Mouse (Mus musculus): ENCODE data around the gene Pla2g3.
A peak's percentile ranks its signal among the peaks of the same experiment; 100 is the strongest.

Pla2g3 gene

DNA sequence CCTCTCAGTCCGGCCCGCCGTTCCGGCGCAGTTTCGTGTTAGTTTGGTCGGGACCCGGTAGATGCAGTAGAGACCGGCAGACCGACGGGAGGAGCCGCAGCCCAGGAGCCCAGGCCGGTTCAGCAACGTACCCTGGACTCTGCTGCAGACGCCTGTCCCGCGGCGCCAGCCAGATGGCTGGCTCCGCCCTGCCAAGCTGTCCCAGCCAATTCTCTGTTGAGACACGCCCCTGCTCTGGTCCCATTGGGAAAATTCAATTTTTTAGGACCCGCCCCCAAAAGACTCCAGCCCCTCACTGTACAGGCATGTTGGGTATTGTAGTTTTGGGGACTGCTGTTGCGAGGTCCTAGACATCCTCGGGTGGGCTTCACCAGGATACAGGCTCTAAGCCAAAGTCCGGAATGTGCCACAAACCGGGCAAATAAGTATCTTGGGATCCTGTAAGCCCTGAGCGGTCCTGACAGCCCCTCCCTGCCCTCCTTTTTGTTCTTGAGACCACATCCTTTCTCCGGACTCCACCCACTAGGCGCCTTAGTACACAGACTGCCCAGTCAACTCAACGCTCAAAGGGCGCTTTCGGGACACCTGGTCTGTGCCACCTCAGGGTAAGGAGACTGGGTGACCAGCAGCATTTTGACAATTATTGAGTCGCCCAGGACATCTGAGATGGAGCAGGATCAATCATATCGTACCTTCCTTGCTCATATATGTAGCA lies 51.2 kb downstream of the Pla2g3 start:
- DNase-seq: peak; percentile 81 to 87

DNA sequence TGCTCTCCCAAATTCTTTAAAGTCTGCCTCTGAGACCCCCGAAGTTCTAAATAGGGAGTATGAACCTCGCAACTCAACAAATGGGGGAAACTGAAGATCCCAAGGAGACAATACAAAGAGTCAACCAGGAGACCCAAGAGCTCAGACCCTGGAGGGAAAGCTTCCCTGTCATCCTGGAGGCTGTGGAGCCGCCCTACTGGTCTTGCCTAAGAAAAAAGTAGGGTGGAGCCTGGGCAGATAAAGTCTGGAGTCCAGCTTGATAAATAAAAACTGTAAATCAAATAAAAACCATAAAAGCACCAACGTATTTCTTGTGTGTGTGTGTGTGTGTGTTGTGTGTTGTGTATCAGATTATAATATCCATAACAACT lies 51.7 kb downstream of the Pla2g3 start:
- DNase-seq: no peak

DNA sequence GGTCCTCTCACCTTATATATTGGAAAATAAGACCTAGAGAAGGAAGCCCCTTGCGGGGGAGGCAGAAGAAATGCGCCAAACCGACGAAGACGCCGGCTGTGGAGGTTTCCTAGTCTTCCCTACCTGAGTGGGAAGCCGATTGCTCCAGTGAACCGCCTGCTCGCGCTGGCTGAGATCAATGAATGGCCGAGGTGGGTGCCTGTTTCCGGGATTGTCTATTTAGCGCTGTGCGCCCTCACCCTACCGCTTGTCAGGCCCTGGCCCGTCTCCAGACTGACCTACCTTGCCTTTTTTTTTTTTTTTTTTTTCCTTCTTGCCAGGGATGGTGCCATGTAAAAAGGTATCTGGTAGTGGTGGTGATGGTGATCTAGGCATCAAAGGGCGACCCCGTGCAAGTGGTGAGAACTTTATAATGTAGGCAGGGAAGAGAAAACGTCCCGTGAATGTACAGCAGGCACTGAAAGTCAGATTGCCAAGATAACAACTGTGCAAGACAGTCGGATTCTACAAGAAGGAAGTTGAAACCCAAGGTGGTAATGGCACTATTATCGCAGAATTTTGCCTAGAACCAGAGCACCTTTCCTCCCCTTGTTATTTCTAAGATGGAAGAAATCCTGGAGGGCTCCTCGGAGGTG lies 52.5 kb downstream of the Pla2g3 start, which contains the start of gene Smtn:
Gene Smtn (minus strand): TSS at position 162 of the 635 bp plus-strand sequence.
- no peak for DNase-seq

DNA sequence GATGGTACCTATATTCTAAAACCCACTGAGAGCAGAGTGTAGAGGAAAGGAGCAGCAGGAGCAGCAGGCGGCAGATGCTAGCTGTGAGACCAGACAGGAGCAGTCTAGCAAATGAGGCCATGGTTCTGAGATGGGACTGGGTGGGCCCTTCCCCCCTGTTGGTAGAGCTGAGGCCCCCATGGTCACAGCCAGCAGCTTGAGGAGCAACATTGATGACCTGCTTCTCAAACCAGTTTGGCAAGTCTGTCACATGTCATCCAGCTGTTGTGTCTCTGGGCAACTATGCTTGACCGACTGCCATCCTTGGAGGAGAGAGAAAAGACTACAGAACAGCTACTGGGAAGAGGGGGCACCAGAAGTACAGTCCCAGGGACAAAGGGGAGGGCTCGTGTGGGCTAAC lies 53.8 kb downstream of the Pla2g3 start:
- no peak for DNase-seq

DNA sequence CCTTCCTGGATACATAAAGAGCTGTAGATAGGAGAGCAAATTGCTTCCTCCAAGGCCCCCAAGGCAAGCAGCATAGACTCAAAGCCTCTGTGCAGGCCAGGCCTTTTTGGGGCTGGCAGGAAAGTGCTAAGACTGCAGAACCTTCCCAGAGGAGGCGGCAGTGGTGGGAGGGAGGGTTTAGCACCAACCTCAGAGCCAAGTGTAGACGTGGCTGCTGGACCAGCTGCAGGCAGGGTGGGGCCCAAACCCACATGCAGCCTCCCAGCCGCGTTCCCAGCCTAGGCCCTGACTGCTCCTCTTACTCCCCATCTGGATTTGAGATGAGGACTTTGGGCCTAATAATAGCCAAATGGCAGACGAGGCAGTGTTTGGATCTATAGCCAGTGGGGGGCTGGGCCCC lies 54.9 kb downstream of the Pla2g3 start:
- DNase-seq: no peak

DNA sequence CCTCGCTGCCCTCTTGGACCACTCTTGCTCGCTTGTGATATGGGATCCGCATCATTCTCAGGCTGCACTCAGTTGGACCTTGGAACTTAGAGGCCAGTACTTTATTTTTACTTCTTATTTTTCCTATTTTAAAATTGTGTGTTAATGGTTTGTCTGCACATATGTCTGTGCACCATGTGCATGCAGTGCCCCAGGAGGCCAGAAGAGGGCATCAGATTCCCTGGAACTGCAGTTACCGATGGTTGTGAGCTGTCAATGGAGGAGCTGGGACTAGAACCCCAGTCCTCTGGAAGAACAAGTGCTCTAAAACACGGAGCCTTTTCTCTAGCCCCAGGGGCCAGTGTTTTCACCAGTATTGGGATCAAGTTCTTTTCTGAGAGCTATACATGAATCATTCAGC lies 56.3 kb downstream of the Pla2g3 start:
- no peak for DNase-seq

DNA sequence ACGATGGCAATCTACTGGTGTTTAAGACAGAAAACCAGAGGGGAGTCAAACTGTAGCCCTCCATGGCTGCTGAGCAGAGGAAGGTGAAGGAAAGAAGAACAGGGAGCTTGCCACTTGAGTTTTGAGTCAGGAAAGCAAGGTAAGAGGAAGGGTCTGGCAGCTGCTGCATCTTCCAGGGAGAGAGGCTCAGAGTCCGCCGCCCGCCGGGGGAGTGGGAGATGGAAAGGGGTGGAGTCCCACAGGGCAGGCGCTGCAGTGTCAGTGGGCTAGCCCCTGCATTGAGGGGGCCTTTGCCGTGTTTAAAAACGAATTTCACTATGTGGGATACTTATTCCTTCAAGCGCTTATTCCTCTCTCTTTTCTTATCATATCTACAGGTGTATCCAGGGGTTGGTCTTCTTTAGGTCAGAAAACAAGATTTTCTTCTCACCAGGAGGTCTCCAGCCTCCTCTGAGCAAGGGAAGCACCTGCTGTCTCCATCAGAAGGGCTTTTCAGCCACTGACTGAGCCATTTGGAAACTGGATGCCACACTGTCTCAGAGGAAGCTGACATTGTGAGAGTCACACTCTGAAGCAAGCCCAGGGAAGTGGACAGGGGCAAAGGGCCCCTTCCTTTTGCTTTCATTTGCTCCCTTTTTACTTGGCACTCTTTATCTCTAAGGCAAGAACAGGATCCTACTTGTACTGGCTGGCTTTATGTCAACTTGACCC lies 57.6 kb downstream of the Pla2g3 start:
- no peak for DNase-seq

DNA sequence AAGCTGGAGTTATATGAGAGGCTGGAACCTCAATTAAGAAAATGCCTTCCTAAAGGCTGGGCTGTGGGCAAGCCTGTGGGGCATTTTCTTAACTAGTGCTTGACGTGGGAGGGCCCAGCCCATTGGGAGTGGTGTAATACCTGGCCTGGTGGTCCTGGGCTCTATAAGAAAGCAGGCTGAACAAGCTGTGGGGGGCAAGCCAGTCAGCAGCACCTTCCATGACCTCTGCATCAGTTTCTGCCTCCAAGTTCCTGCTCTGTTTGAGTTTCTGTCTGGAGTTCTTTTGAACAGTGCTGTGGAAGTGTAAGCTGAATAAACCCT lies 58.1 kb downstream of the Pla2g3 start:
- no peak for DNase-seq

DNA sequence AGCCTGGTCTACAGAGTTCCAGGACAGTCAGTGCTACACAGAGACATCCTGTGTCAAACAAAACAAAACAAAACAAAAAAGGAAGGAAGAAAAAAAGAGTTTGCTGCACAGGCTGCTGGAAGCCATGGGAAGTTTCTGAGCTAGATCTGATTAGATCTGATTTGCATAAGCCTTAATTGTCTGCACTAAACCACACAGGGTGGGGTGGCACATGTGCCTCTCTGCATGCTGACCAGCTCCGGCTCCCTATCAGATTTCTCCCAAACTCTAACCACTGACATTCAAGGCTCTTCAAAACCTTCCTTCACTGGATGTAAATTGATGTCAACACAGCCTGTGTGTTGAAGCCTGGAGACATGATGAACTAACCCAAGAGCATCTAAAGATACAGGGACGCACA lies 59.0 kb downstream of the Pla2g3 start:
- no peak for DNase-seq

DNA sequence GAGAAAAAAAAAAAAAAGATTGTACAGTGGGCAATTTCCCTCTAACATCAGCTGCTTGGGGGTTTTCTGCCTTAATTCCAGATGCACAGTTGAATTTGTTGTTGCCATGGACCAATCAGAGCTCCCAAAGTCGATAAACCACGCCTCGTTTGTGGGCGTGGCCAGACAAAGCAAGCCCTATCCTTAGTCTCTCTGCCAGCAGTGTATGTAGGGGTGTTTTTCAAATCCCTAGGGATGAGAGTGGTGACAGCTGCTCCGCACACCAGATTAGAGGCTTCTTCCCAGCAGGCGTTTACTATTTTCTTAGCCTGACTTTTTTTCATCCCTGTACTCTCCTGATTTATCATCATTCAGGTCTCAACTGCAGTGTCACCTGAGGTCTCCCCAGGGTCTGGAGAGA lies 59.9 kb downstream of the Pla2g3 start:
- DNase-seq: no peak

DNA sequence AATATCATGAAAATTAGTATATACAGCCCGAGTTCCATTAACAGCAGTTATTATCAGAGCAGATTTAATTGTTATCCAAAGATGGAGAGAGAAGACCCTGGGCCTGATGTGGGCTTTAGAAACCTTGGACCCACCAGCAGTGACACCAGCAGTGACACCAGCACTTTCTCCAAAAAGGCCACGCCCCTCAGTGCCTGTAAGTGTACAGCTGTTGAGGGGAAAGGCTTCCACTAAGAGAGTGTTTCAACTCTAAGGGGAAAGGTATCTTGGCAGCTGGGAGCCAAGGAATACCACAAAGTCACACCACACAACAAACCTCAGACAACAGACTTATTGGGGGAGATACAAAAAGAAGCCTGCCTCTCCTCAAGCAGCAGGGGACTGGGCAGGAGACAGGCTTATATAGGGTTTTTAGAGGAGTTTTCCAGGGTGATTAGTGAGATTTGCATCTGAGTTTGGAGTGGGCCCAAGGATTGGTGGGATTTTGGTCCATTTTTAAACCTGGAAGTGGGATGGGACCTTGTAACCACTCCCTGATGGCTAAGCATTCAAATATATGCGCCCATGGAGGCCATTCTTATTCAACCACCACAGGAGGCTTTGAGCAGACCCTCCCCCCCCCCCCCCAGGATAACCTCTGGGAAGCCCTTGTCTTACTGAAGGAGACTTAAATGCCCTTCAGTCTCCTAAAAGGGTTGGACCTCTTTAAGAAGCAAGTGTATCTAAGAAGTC lies 60.6 kb downstream of the Pla2g3 start:
- no peak for DNase-seq
